Mouse (Mus musculus): ENCODE data around the gene Ccr3.
"Not testable (repeated sequence)": the region's sequence is repeated elsewhere in the genome, so short reads cannot be mapped to it uniquely, and the experiment has no call there.

The Ccr3 gene

GRCm38 (mm10) chr9:124056158-124056709 is 34.5 kb downstream of the Ccr3 start:
- no peak for DNase-seq

DNA sequence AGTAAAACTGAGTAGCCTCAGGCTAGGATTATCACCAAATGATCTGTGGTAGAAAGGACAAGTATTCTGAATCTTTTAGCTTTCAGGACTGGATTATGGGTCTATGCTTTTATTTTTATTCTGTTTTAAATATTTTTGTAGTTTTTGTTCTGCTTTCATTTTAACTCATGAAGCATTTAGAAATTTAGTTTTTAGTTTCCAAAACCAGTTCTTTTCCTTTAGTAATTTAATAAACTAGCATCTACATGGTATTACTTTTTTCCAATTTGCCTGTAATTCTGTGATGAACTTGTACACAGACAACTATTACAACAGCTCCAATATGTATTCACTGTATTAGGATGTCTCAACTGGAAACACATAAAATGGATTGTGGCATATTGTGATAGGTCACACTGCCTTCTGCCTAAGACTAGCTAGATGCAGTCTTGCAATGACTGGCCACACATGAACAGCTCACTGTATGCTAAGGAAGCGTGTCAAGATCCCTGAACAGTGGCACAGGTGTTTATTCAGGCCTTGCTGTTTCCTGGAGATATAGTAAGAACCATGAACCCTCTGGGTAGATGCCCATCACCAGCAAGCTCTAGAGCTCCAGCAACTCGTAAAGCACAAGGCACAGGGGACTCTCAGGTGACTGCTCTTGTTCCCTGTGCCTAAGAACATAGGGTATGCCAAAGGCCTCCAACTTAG is 38.0 kb downstream of the Ccr3 start:
- DNase-seq = no peak

- DNase-seq = not testable (repeated sequence)
Observed at GRCm38 (mm10) chr9:124061474-124062432, 40.0 kb downstream of the Ccr3 start.

DNA sequence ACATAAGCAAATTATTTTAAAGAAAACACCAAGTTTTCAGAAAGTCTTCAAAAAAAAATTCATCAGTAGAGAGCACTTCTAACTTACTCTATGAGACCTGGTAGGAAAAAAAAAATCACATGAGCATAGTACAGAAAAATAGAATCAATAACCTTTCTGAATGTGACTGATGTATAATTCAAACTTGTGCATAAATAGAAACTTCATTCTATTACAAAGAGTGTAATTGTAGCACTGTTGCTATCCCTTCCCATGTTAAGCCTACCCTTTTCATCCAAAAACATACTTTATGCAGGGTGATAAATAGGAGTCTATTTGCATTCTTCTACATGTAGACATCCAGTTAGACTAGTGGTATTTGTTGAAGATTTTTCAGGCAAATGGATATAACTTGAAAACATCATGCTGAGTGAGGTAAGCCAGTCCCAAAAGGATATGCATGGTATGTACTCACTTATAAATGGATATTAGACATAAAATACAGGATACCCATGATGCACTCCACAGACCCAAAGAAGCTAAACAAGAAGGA is 44.9 kb downstream of the Ccr3 start:
- DNase-seq = no peak

DNA sequence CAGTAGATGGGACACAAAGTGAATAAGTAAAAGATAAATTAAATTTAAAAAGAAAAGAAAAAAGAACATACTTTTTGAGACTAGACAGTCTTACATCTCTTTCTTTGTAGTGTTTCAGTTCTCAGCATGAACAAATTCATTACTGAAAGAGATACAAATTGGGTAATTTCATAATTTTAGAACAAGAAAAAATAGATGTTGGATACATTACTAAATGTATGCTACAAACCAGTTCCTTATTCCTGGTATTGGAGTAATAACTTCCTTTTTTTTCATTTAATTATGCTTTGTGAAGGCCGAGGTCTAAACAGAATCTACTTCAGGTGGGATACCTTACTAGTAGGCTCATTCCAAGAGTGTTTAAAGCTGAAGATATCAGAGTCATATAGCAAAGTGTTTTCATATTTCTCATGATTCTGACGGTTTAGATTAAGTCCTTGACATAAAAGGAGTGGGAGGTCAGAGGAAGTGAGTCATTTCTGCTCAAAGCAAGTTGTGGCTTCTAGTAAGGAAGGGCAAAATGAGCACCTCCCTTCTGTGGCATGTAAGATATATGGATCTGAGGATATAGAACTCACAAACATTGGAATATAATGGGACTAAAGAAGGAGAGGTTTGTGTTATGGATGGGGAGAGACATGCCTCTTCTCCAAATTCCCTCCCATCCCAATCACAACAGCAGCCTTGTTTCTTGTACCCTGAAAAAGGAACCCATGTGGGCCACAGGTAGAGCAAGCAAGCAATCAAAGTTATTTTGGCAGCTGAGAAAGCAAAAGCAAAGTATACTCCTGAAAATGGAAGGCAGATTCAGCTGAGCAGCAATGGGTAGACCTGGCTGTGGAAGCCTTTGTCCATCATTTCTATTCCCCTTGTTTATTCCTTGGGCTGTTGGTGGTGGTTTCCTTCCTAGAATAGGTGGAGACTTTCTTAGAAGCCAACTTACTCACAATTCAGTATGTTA is 46.6 kb downstream of the Ccr3 start:
- DNase-seq = no peak

DNA sequence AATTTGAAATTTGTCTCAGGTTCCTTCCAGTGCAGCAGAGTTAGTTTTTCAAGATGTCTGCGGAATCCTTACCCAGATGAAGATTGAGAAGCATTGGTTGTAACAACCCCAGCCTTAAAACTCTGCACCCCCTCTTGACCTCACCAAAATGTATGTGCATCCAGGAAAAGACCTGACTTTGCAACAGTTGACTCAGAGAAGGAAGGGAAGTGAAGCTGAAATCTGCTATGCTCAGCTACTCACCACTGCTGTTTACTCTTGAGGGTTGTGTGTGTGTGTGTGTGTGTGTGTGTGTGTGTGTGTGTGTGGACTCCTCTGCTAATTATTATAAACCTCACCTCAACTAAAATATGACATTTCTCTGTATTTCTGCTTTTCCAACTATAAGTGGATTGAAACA is 49.7 kb downstream of the Ccr3 start:
- DNase-seq = no peak

GRCm38 (mm10) chr9:124079803-124080202 is 58.0 kb downstream of the Ccr3 start:
- no peak for DNase-seq

DNA sequence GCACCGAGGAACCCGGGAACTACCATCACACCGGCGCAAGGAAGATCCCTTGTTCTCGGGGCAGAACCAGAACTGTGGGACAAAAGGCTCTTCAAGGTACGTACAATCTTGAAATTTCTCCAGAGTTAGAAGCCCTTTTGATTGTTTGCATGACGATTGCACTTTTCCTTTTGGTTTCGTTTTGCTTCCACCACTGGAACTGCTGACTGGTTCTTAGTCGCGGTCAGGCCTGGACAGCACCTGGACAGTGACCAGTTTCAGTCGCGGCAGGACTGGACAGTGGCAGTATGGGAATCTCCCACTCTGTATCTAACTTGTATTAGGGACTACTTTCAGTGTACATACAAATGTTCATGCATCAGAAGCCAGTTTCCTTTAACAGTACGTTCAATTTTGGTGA is 58.7 kb downstream of the Ccr3 start:
- not testable (repeated sequence) for DNase-seq
